Mouse (Mus musculus): ENCODE measurements around the gene Pdzd2.

DNA sequence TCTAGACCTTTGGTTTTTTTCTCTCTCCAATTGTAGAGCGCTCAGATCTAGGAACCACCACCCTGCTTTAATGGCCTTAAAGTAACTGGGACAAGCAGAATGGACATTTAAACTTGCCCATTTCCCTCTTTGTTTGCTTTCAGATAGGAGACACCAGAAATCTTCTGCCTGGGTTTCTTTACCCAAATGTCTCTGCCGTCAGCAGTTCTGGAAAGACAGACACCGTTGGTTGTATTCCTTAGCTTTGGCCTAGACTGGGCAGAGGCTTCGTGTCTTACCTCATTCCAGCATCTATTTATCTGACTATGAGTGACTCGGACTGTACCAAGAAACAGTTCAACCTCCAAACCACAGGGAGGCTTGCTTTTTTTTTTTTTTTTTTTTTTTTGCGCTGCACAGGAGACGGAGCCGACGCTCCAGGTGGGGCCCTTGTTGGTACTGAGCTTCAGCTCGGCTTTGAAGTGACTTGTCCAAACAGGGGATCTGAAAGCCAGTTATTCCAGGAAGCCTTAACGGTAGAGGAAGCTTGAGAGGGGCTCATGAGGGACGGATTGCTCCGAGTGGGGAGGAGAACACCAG lies 363.1 kb downstream of the Pdzd2 start:
- TF ChIP-seq GATA1 (IDR thresholded peaks at IDR 0.05; ENCODE audit: borderline replicate concordance, low read length) (no peak), FLI1 (IDR thresholded peaks at IDR 0.05; ENCODE audit: low read length) (no peak)

Measured in megakaryocyte, embryonic 14.5 days (primary cell).